In the genomic region with DNA sequence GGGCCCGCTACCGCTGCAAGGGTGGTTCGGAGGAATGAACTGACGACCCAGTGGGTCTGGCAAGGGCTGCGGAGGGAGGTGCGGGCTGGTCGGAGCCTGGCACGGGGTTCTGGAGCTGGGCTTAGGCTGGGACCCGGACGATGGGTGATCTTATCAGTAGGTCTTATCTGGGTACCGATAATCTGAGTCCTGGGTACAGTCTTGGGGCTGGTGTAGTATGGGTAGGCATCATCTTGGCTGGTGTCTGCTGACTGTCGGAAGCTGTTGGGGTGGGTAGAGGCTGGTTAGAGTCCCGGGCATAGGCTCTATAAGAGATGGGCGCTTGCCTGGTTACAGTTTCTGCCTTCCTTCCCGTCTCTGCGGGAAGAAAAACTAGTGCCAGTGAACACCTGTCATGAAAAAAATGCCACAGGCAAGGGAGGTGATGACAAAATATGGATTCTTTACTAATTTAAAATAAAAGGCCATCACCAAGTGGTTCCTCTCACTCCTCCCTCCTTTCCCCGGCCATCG, we compare ENCODE assay signal across 8 mouse cellular contexts. TPM values are rescaled to one million over a fixed set of nuclear protein-coding genes. Genes with fewer than 3 reads are reported as not detected.
A peak's percentile ranks its signal among the peaks of the same experiment; 100 is the strongest.
DNase-seq lines count a peak whose midpoint lies in the region; ATAC-seq lines count a peak whose summit lies in the region.

No protein-coding gene starts in this region.

- H3K4me2 ChIP-seq in heart, embryonic 14.5 days (ENCODE audit: low read length) = peak overlapping the region; percentile 87
- peak overlapping the region; percentile 93 for H3K4me2 ChIP-seq in embryonic facial prominence, embryonic 11.5 days (ENCODE audit: low read depth, low read length)
- peak overlapping the region; percentile 88 for H3K4me2 ChIP-seq in midbrain, embryonic 11.5 days

- H3K27me3 ChIP-seq in heart, embryonic 14.5 days (ENCODE audit: control insufficient read depth, insufficient read depth, low read length) = peaks cover 94% of the 10 kb centered on the region
- peaks cover 16% of the 10 kb centered on the region for H3K27me3 ChIP-seq in embryonic facial prominence, embryonic 11.5 days (ENCODE audit: control insufficient read depth, insufficient read depth, low read length)
- H3K27me3 ChIP-seq in midbrain, embryonic 11.5 days (ENCODE audit: control insufficient read depth, insufficient read depth, low read length) = peaks cover 8% of the 10 kb centered on the region; the same call in 1 of the 2 replicates

- intact Hi-C loops in heart, postnatal 10 days (cut with DNase I) = loop anchor here (10.0 kb wide), 2 partner anchors 180 to 1140 kb away; no protein-coding TSS in a partner anchor

- H3K4me3 ChIP-seq in heart, embryonic 14.5 days (ENCODE audit: control insufficient read depth in 1 of 2, insufficient read depth in 1 of 2, low read depth in 1 of 2, low read length in 2 of 2) = peak overlapping the region in 1 of 2 experiments; percentile 46; a peak in 2 of 4 replicates
- peak overlapping the region; percentile 58 for H3K4me3 ChIP-seq in embryonic facial prominence, embryonic 11.5 days (ENCODE audit: low read depth, low read length)
- H3K4me3 ChIP-seq in midbrain, embryonic 11.5 days (ENCODE audit: low read depth, low read length) = peak overlapping the region; percentile 59

- no peaks in the 10 kb centered on the region for H3K36me3 ChIP-seq in heart, embryonic 14.5 days (ENCODE audit: control insufficient read depth, insufficient read depth, low read length)
- no peaks in the 10 kb centered on the region for H3K36me3 ChIP-seq in embryonic facial prominence, embryonic 11.5 days (replicated peaks; ENCODE audit: control insufficient read depth, insufficient read depth, low read depth, low read length)
- H3K36me3 ChIP-seq in midbrain, embryonic 11.5 days (ENCODE audit: control insufficient read depth, insufficient read depth, low read length) = no peaks in the 10 kb centered on the region

- no peak for ATAC-seq in heart, embryonic 14.5 days (ENCODE audit: insufficient number of reproducible peaks, insufficient read depth, low FRiP score, low read depth)
- ATAC-seq in embryonic facial prominence, embryonic 11.5 days (replicated peaks; ENCODE audit: insufficient number of reproducible peaks, low FRiP score, low TSS enrichment, low read depth) = no peak
- ATAC-seq in granulocyte monocyte progenitor cell, adult 5-6 weeks (replicated peaks; ENCODE audit: poor library complexity, severe bottlenecking) = peak; percentile 9
- no peak for ATAC-seq in midbrain, embryonic 11.5 days (ENCODE audit: low FRiP score)

- no peak overlapping the region for H3K9ac ChIP-seq in heart, embryonic 14.5 days (ENCODE audit: low read length)
- H3K9ac ChIP-seq in embryonic facial prominence, embryonic 11.5 days (replicated peaks; ENCODE audit: low read length) = peak overlapping the region; percentile 71
- H3K9ac ChIP-seq in midbrain, embryonic 11.5 days (ENCODE audit: low read length) = peak overlapping the region; percentile 87

- H3K9me3 ChIP-seq in heart, embryonic 14.5 days (ENCODE audit: control insufficient read depth, low read length) = no peaks in the 10 kb centered on the region
- no peaks in the 10 kb centered on the region for H3K9me3 ChIP-seq in embryonic facial prominence, embryonic 11.5 days (replicated peaks; ENCODE audit: control insufficient read depth, low read length)
- H3K9me3 ChIP-seq in midbrain, embryonic 11.5 days (ENCODE audit: control insufficient read depth, low read length) = no peaks in the 10 kb centered on the region

- no peak for DNase-seq in heart, postnatal 10 days
- no peak for DNase-seq in embryonic facial prominence, embryonic 11.5 days (ENCODE audit: low spot score)
- DNase-seq in midbrain, embryonic 11.5 days (ENCODE audit: low spot score, missing footprints) = peak; percentile 94
- DNase-seq in thymus, postnatal 25 days = no peak
- no peak for DNase-seq in retina, postnatal 1 day
- no peak for DNase-seq in right cerebral cortex, postnatal 4 days

- H3K27ac ChIP-seq in heart, embryonic 14.5 days (replicated peaks in 1 of 2; ENCODE audit: control insufficient read depth in 1 of 2, insufficient read depth in 1 of 2, low read depth in 2 of 2, low read length in 2 of 2) = no peak overlapping the region
- no peak overlapping the region for H3K27ac ChIP-seq in embryonic facial prominence, embryonic 11.5 days (replicated peaks; ENCODE audit: low read depth, low read length)
- no peak overlapping the region for H3K27ac ChIP-seq in midbrain, embryonic 11.5 days (ENCODE audit: low read depth, low read length)

- no peaks in the 10 kb centered on the region; a peak in 1 of 4 replicates for H3K4me1 ChIP-seq in heart, embryonic 14.5 days (ENCODE audit: control insufficient read depth in 2 of 2, insufficient read depth in 2 of 2, low read length in 2 of 2)
- no peaks in the 10 kb centered on the region for H3K4me1 ChIP-seq in embryonic facial prominence, embryonic 11.5 days (ENCODE audit: control insufficient read depth, insufficient read depth, low read length)
- peaks cover 17% of the 10 kb centered on the region for H3K4me1 ChIP-seq in midbrain, embryonic 11.5 days (ENCODE audit: control insufficient read depth, insufficient read depth, low read length)

- 11% methylated on average over 18 of the region's 18 CpGs for WGBS in heart, embryonic 14.5 days
- WGBS in embryonic facial prominence, embryonic 11.5 days = 8% methylated on average over 18 of the region's 18 CpGs
- 9% methylated on average over 18 of the region's 18 CpGs for WGBS in midbrain, embryonic 11.5 days

RNA-seq across cellular contexts. Expression of gene Fam19a5, which starts 1.1 kb away (rescaled TPM):
- polyA plus RNA-seq in heart, embryonic 14.5 days (2014; fragmentation: Nextera tagmentation; extraction: Ambion mirVana) = 0.32 and 0.57 TPM in 2 replicates
- total RNA-seq in heart, postnatal 10 days (2021) = 1 to 10 TPM; 1.5 to 1.8 TPM
- polyA plus RNA-seq in embryonic facial prominence, embryonic 11.5 days (2014; fragmentation: Nextera tagmentation; extraction: Ambion mirVana) = 3.6 and 4.7 TPM in 2 replicates
- not detected in 2 replicates for total RNA-seq in granulocyte monocyte progenitor cell, adult 5-6 weeks (2014; fragmentation: Nextera tagmentation)
- not detected in 2 replicates for total RNA-seq in granulocyte monocyte progenitor cell, adult 5-6 weeks (2017)
- 5.8 TPM in 2 replicates for polyA plus RNA-seq in midbrain, embryonic 11.5 days (2014; fragmentation: Nextera tagmentation; extraction: Ambion mirVana)
